Comparison of ENCODE assay signal across 8 mouse cellular contexts in the genomic region with DNA sequence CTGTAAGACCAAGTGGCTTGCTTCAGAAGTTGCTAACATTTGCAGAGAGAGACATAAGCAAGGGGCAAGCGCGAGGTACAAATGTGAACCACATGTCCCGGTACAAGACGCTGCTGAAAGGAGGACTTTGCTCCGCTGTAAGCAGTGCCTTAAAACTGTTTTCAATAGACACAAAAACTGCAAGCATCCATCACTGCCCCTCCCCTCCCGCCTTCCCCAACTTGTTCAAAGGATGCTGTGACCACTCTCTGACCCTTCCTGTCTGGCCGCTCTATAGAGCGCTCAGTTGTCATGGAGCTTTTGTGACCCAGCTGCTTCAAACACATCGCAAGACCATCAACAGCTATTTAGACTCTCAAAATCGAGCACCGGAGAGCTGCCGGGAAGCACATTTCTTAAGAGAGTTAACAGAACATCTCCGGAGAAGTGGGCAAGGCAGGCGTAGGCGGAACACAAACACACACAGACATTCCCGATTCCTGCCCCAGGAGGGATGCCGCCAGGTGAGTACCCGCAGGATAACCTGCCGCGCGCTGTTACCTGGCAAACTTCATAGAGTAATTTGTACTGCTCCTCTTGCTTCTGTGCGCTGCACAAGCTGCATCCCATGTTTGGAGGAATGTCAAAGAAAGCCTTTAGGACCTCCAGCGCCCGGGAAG.
DNase-seq lines count a peak whose midpoint lies in the region; ATAC-seq and TF ChIP-seq lines count a peak whose summit lies in the region.

No protein-coding gene starts in this region.

- H3K9me3 ChIP-seq in hindbrain, embryonic 12.5 days (replicated peaks), result no peaks in the 10 kb centered on the region
- H3K9me3 ChIP-seq in limb, embryonic 10.5 days (replicated peaks), result no peaks in the 10 kb centered on the region
- no peaks in the 10 kb centered on the region for H3K9me3 ChIP-seq in liver, embryonic 12.5 days (replicated peaks)

- ATAC-seq in cerebellum, adult (ENCODE audit: insufficient number of reproducible peaks, low FRiP score, low TSS enrichment), result no peak
- peak; percentile 82 for ATAC-seq in hindbrain, embryonic 12.5 days (ENCODE audit: low FRiP score)
- ATAC-seq in liver, embryonic 12.5 days, result no peak

- H3K27me3 ChIP-seq in hindbrain, embryonic 12.5 days, result no peaks in the 10 kb centered on the region
- no peaks in the 10 kb centered on the region for H3K27me3 ChIP-seq in limb, embryonic 10.5 days (ENCODE audit: low read depth, poor library complexity, severe bottlenecking)
- H3K27me3 ChIP-seq in liver, embryonic 12.5 days (replicated peaks), result peaks cover 11% of the 10 kb centered on the region

- peak overlapping the region; percentile 82 for H3K4me2 ChIP-seq in hindbrain, embryonic 12.5 days (replicated peaks)
- H3K4me2 ChIP-seq in liver, embryonic 12.5 days, result no peak overlapping the region

- no peak for TF ChIP-seq POLR2A in cortical plate, adult 2 months (IDR thresholded peaks at IDR 0.05; ENCODE audit: extremely low read depth, insufficient read depth, low read length)

- no peaks in the 10 kb centered on the region for H3K36me3 ChIP-seq in hindbrain, embryonic 12.5 days
- H3K36me3 ChIP-seq in limb, embryonic 10.5 days, result no peaks in the 10 kb centered on the region
- H3K36me3 ChIP-seq in liver, embryonic 12.5 days, result no peaks in the 10 kb centered on the region

- H3K9ac ChIP-seq in hindbrain, embryonic 12.5 days, result peak overlapping the region; percentile 55
- H3K9ac ChIP-seq in liver, embryonic 12.5 days, result no peak overlapping the region

- DNase-seq in cerebellum, postnatal 14 days, result peak; percentile 21 to 49
- DNase-seq in limb, embryonic 10.5 days (ENCODE audit: low spot score), result peak; percentile 62
- DNase-seq in right cerebral cortex, postnatal 14 days, result peak; percentile 12
- DNase-seq in thymus, adult 18-20 months, result no peak

- no peak overlapping the region for H3K27ac ChIP-seq in cortical plate, adult 2 months (ENCODE audit: insufficient read depth, low read length)
- H3K27ac ChIP-seq in hindbrain, embryonic 12.5 days, result peak overlapping the region; percentile 78
- peak overlapping the region; percentile 73 for H3K27ac ChIP-seq in limb, embryonic 10.5 days
- H3K27ac ChIP-seq in liver, embryonic 12.5 days, result no peak overlapping the region

- WGBS in hindbrain, embryonic 12.5 days, result 2% methylated on average over 24 of the region's 24 CpGs
- WGBS in limb, embryonic 10.5 days, result 3% methylated on average over 24 of the region's 24 CpGs
- WGBS in liver, embryonic 12.5 days (ENCODE audit: insufficient replicate concordance), result 28% methylated on average over 24 of the region's 24 CpGs

- H3K4me1 ChIP-seq in cortical plate, adult 2 months (ENCODE audit: control insufficient read depth, insufficient read depth, low read length), result peaks cover under 1% of the 10 kb centered on the region; the same call in 1 of the 2 replicates
- H3K4me1 ChIP-seq in hindbrain, embryonic 12.5 days, result peaks cover 39% of the 10 kb centered on the region
- peaks cover 68% of the 10 kb centered on the region for H3K4me1 ChIP-seq in limb, embryonic 10.5 days
- 0 out of 2 replicates have a peak, but pooled peaks cover 5% of the 10 kb centered on the region for H3K4me1 ChIP-seq in liver, embryonic 12.5 days

- H3K4me3 ChIP-seq in cortical plate, adult 2 months (ENCODE audit: insufficient read depth, low read length), result peak overlapping the region; percentile 29
- peak overlapping the region; percentile 40 for H3K4me3 ChIP-seq in hindbrain, embryonic 12.5 days
- peak overlapping the region; percentile 48 for H3K4me3 ChIP-seq in limb, embryonic 10.5 days
- no peak overlapping the region for H3K4me3 ChIP-seq in liver, embryonic 12.5 days

- TF ChIP-seq CTCF in cortical plate, adult 2 months (IDR thresholded peaks at IDR 0.05; ENCODE audit: extremely low read depth, insufficient read depth, low read length), result no peak

Comparison
In these comparisons a context has a peak if more than half of its experiments do, and no peak if none do; other contexts are left out.
1. DNase-seq: peak in cerebellum, postnatal 14 days (2 of 2), limb, embryonic 10.5 days (single experiment) and right cerebral cortex, postnatal 14 days (single experiment); none in thymus, adult 18-20 months (0 of 2).
2. H3K27ac ChIP-seq: peak in hindbrain, embryonic 12.5 days (single experiment) and limb, embryonic 10.5 days (single experiment); none in cortical plate, adult 2 months (single experiment) and liver, embryonic 12.5 days (single experiment).